ENCODE assay signal across 8 mouse cellular contexts in genomic region chr7:19094471-19094825, GRCm38 (mm10). TPM values are rescaled to one million over a fixed set of nuclear protein-coding genes. Genes with fewer than 3 reads are reported as not detected.
DNase-seq lines count a peak whose midpoint lies in the region; ATAC-seq and TF ChIP-seq lines count a peak whose summit lies in the region.

TSS of gene Six5 (plus strand) at chr7:19094594.

- H3K36me3 ChIP-seq in forebrain, postnatal 0 days (ENCODE audit: insufficient read depth): peaks cover 18% of the 10 kb centered on the region
- peaks cover 33% of the 10 kb centered on the region for H3K36me3 ChIP-seq in limb, embryonic 12.5 days
- H3K36me3 ChIP-seq in midbrain, embryonic 14.5 days (ENCODE audit: control insufficient read depth, insufficient read depth, low read length): peaks cover 24% of the 10 kb centered on the region

- under 1% methylated on average over 27 of the region's 36 CpGs for WGBS in forebrain, postnatal 0 days
- 3% methylated on average over 27 of the region's 36 CpGs for WGBS in limb, embryonic 12.5 days
- under 1% methylated on average over 26 of the region's 36 CpGs for WGBS in midbrain, embryonic 14.5 days

- H3K4me2 ChIP-seq in forebrain, postnatal 0 days (ENCODE audit: low read depth): peak within 1 kb of the TSS; percentile 98
- H3K4me2 ChIP-seq in limb, embryonic 12.5 days: peak within 1 kb of the TSS; percentile 92
- H3K4me2 ChIP-seq in midbrain, embryonic 14.5 days (ENCODE audit: low read length): peak within 1 kb of the TSS; percentile 97

- DNase-seq in ovary, postnatal 36 days (ENCODE audit: low spot score): peak; percentile 74
- no peak for DNase-seq in ovary, postnatal 14 days (ENCODE audit: low spot score)
- peak; percentile 78 for DNase-seq in adrenal gland, adult 2 months
- DNase-seq in forebrain, postnatal 0 days: no peak
- DNase-seq in midbrain, embryonic 14.5 days: peak; percentile 66
- DNase-seq in c-Kit-positive CD71-positive TER-119-positive erythroid progenitor cells, embryonic 14.5 days (ENCODE audit: low spot score): no peak
- DNase-seq in frontal cortex, postnatal 36 days (ENCODE audit: low spot score in 2 of 2): no peak

- H3K27me3 ChIP-seq in forebrain, postnatal 0 days (ENCODE audit: insufficient read depth, low read length): no peaks in the 10 kb centered on the region; the same call in 1 of the 2 replicates
- H3K27me3 ChIP-seq in limb, embryonic 12.5 days: peaks cover 18% of the 10 kb centered on the region
- H3K27me3 ChIP-seq in midbrain, embryonic 14.5 days (ENCODE audit: control insufficient read depth, insufficient read depth, low read length): peaks cover 26% of the 10 kb centered on the region

- H3K9ac ChIP-seq in forebrain, postnatal 0 days: peak within 1 kb of the TSS; percentile 37
- H3K9ac ChIP-seq in limb, embryonic 12.5 days (replicated peaks): peak within 1 kb of the TSS; percentile 94
- H3K9ac ChIP-seq in midbrain, embryonic 14.5 days (replicated peaks; ENCODE audit: low read length): peak within 1 kb of the TSS; percentile 54

- peak within 1 kb of the TSS; percentile 48 for H3K4me3 ChIP-seq in forebrain, postnatal 0 days (ENCODE audit: low read depth, low read length)
- peak within 1 kb of the TSS; percentile 85 for H3K4me3 ChIP-seq in limb, embryonic 12.5 days (replicated peaks)
- H3K4me3 ChIP-seq in midbrain, embryonic 14.5 days (replicated peaks; ENCODE audit: low read depth, low read length): peak within 1 kb of the TSS; percentile 50

- ATAC-seq in forebrain, postnatal 0 days: no peak
- no peak for ATAC-seq in limb, embryonic 12.5 days (ENCODE audit: insufficient number of reproducible peaks, insufficient read depth, low FRiP score, low TSS enrichment, low read depth)
- ATAC-seq in midbrain, embryonic 14.5 days (ENCODE audit: low FRiP score, low TSS enrichment): no peak

- peaks cover 11% of the 10 kb centered on the region for H3K4me1 ChIP-seq in forebrain, postnatal 0 days (ENCODE audit: insufficient read depth)
- H3K4me1 ChIP-seq in limb, embryonic 12.5 days (replicated peaks): peaks cover 46% of the 10 kb centered on the region
- peaks cover 24% of the 10 kb centered on the region for H3K4me1 ChIP-seq in midbrain, embryonic 14.5 days (ENCODE audit: control insufficient read depth, insufficient read depth, low read length)

- no peaks in the 10 kb centered on the region for H3K9me3 ChIP-seq in forebrain, postnatal 0 days (ENCODE audit: low read length)
- no peaks in the 10 kb centered on the region for H3K9me3 ChIP-seq in limb, embryonic 12.5 days
- no peaks in the 10 kb centered on the region for H3K9me3 ChIP-seq in midbrain, embryonic 14.5 days (ENCODE audit: control insufficient read depth, low read length)

- peak within 1 kb of the TSS; percentile 72 for H3K27ac ChIP-seq in forebrain, postnatal 0 days (ENCODE audit: low read depth, low read length)
- peak within 1 kb of the TSS; percentile 98 for H3K27ac ChIP-seq in limb, embryonic 12.5 days
- peak within 1 kb of the TSS; percentile 75 for H3K27ac ChIP-seq in midbrain, embryonic 14.5 days (replicated peaks; ENCODE audit: low read depth, low read length)

- no peak for TF ChIP-seq CTCF in forebrain, postnatal 0 days (IDR thresholded peaks at IDR 0.05; ENCODE audit: low read depth)

RNA-seq across cellular contexts. Expression of gene Six5, which starts in this region (rescaled TPM):
- 10 to 100 TPM; 12.6 to 16.1 TPM for total RNA-seq in adrenal gland, adult 2 months (2021)
- polyA plus RNA-seq in adrenal gland, adult 2 months (2012; rRNA removed): 77.3 and 86.0 TPM in 2 replicates
- 3.0 and 4.1 TPM in 2 replicates for total RNA-seq in forebrain, postnatal 0 days (2014; rRNA removed)
- polyA plus RNA-seq in forebrain, postnatal 0 days (2015; fragmentation: Nextera tagmentation; extraction: Ambion mirVana): 0.97 and 1.0 TPM in 2 replicates
- polyA plus RNA-seq in limb, embryonic 12.5 days (2016; fragmentation: Nextera tagmentation; extraction: Ambion mirVana): 11.2 and 12.5 TPM in 2 replicates
- polyA plus RNA-seq in midbrain, embryonic 14.5 days (2014; fragmentation: Nextera tagmentation; extraction: Ambion mirVana): 1.5 and 2.5 TPM in 2 replicates

Comparison
In these comparisons a context has a peak if more than half of its experiments do, and no peak if none do; other contexts are left out.
1. DNase-seq: peak in ovary, postnatal 36 days (single experiment), adrenal gland, adult 2 months (single experiment) and midbrain, embryonic 14.5 days (single experiment); none in ovary, postnatal 14 days (single experiment), forebrain, postnatal 0 days (single experiment), c-Kit-positive CD71-positive TER-119-positive erythroid progenitor cells, embryonic 14.5 days (single experiment) and frontal cortex, postnatal 36 days (0 of 2).
2. H3K9ac ChIP-seq: peak in every context shown above with its lines; median percentile 94 in limb, embryonic 12.5 days; 54 in midbrain, embryonic 14.5 days; 37 in forebrain, postnatal 0 days.
3. Peak in every context shown above with its lines, with median percentiles within 50 percentile points of each other: H3K27ac ChIP-seq, H3K4me2 ChIP-seq and H3K4me3 ChIP-seq.